Comparison of ENCODE assay signal across 9 mouse cellular contexts in the genomic region with DNA sequence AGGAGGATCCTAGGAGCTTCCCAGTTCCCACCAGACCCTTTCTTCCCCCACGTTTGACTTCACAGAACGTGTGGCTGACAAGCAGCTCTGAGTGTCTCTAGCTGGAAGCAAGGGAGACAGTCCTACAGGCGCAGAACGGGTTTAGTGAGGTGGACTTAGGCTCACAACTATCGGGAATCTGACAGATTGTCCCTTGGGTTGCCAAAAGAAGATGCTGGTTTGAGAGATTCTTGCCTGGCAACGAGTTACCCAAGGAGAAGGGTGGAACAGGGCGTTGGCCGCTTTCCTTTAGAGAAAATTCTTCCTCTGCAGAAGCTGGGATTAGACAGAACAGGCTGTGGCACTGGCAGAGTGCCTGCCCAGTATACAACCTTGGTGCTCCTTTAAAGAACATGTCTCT. TPM values are rescaled to one million over a fixed set of nuclear protein-coding genes. Genes with fewer than 3 reads are reported as not detected.
DNase-seq lines count a peak whose midpoint lies in the region; ATAC-seq and TF ChIP-seq lines count a peak whose summit lies in the region.
"Had no signal": no experiment of that assay in that cellular context is flagged by ENCODE, and none has a peak within 500 bp of the region (broad histone marks: within the 10 kb centered on the region; RNA-seq: fewer than 3 reads in every experiment).

No protein-coding gene starts in this region.

- 39% methylated on average over 8 of the region's 8 CpGs for WGBS in intestine, embryonic 14.5 days

- H3K4me2 ChIP-seq in intestine, embryonic 14.5 days (ENCODE audit: low read length): peak overlapping the region; percentile 84; the same call in 1 of the 2 replicates

- no peak for TF ChIP-seq POLR2A in cortical plate, adult 2 months (IDR thresholded peaks at IDR 0.05; ENCODE audit: extremely low read depth, insufficient read depth, low read length)

- H3K9me3 ChIP-seq in intestine, embryonic 14.5 days (ENCODE audit: control insufficient read depth, low read length): no peaks in the 10 kb centered on the region

- peak overlapping the region; percentile 82 for H3K27ac ChIP-seq in cortical plate, adult 2 months (ENCODE audit: insufficient read depth, low read length)
- H3K27ac ChIP-seq in intestine, embryonic 14.5 days (ENCODE audit: low read depth): no peak overlapping the region

- DNase-seq in layer of hippocampus, postnatal 14 days (ENCODE audit: low spot score in 2 of 2): peak; percentile 43 to 48
- no peak for DNase-seq in layer of hippocampus, adult 9-11 months
- DNase-seq in intestine, embryonic 14.5 days (ENCODE audit: low spot score): no peak
- peak; percentile 65 to 84 for DNase-seq in right cerebral cortex, postnatal 10 days (ENCODE audit: low spot score in 2 of 2)
- DNase-seq in adrenal gland, adult 8-10 months: no peak
- no peak for DNase-seq in gastrocnemius, adult 8-10 months (ENCODE audit: low spot score in 2 of 2)

- H3K4me1 ChIP-seq in cortical plate, adult 2 months (ENCODE audit: control insufficient read depth, insufficient read depth, low read length): peaks cover 8% of the 10 kb centered on the region
- H3K4me1 ChIP-seq in intestine, embryonic 14.5 days (replicated peaks; ENCODE audit: control insufficient read depth, insufficient read depth, low read length): peaks cover 9% of the 10 kb centered on the region; the same call in 1 of the 2 replicates

- no peaks in the 10 kb centered on the region for H3K36me3 ChIP-seq in intestine, embryonic 14.5 days (ENCODE audit: control insufficient read depth, insufficient read depth, low read length)

- no peak for ATAC-seq in intestine, embryonic 14.5 days (replicated peaks; ENCODE audit: low FRiP score, low TSS enrichment, low read depth)
- ATAC-seq in erythroid progenitor cell, adult 5-6 weeks (replicated peaks; ENCODE audit: low FRiP score, poor library complexity, severe bottlenecking): no peak

- peaks cover 42% of the 10 kb centered on the region for H3K27me3 ChIP-seq in intestine, embryonic 14.5 days (replicated peaks; ENCODE audit: control insufficient read depth, insufficient read depth, low read length)

- no peak overlapping the region; the same call in 1 of the 2 replicates for H3K4me3 ChIP-seq in cortical plate, adult 2 months (ENCODE audit: insufficient read depth, low read length)
- no peak overlapping the region for H3K4me3 ChIP-seq in intestine, embryonic 14.5 days (ENCODE audit: low read depth, low read length)

- H3K9ac ChIP-seq in intestine, embryonic 14.5 days (ENCODE audit: low read length): no peak overlapping the region

- TF ChIP-seq CTCF in cortical plate, adult 2 months (IDR thresholded peaks at IDR 0.05; ENCODE audit: extremely low read depth, insufficient read depth, low read length): no peak

RNA-seq across cellular contexts. Expression of a gene that starts 0.4 kb away (rescaled TPM):
- total RNA-seq in layer of hippocampus, postnatal 14 days (2021): 1 to 10 TPM; 1.9 to 2.1 TPM
- polyA plus RNA-seq in cortical plate, adult 2 months (2012; rRNA removed): 3.3 and 3.7 TPM in 2 replicates
- polyA plus RNA-seq in intestine, embryonic 14.5 days (2014; fragmentation: Nextera tagmentation; extraction: Ambion mirVana): 3.2 and 3.8 TPM in 2 replicates
- not detected in 2 replicates for total RNA-seq in erythroid progenitor cell, adult 5-6 weeks (2015; ENCODE audit: low replicate concordance)
- not detected in 2 replicates for total RNA-seq in erythroid progenitor cell, adult 5-6 weeks (2017; ENCODE audit: low replicate concordance)
- total RNA-seq in adrenal gland, adult 8-10 months (2022): 1 to 10 TPM in 1 of 4 experiments, under 1 TPM in 2, not detected in 1; 0.67 to 1.0 (median 0.94) TPM
- total RNA-seq in gastrocnemius, adult 8-10 months (2022): not detected
- polyA plus RNA-seq: large intestine, adult 2 months had no signal

RNA-seq across cellular contexts. Expression of a gene that starts 12.1 kb away (rescaled TPM):
- 100 to 1,000 TPM; 663 to 667 TPM for total RNA-seq in layer of hippocampus, postnatal 14 days (2021)
- polyA plus RNA-seq in cortical plate, adult 2 months (2012; rRNA removed): 198 and 220 TPM in 2 replicates
- polyA plus RNA-seq in intestine, embryonic 14.5 days (2014; fragmentation: Nextera tagmentation; extraction: Ambion mirVana): 2.1 and 2.4 TPM in 2 replicates
- total RNA-seq in erythroid progenitor cell, adult 5-6 weeks (2015; ENCODE audit: low replicate concordance): not detected in 2 replicates
- total RNA-seq in erythroid progenitor cell, adult 5-6 weeks (2017; ENCODE audit: low replicate concordance): not detected in 2 replicates
- 1 to 10 TPM in 3 of 4 experiments, under 1 TPM in 1; 0.99 to 3.5 (median 1.6) TPM for total RNA-seq in adrenal gland, adult 8-10 months (2022)
- total RNA-seq in gastrocnemius, adult 8-10 months (2022): under 1 TPM in 3 of 4 experiments, not detected in 1; 0.04 to 0.10 (median 0.07) TPM

RNA-seq across cellular contexts. Expression of a gene that starts 57.4 kb away (rescaled TPM):
- 10 to 100 TPM; 14.3 to 14.4 TPM for total RNA-seq in layer of hippocampus, postnatal 14 days (2021)
- 16.0 and 17.8 TPM in 2 replicates for polyA plus RNA-seq in cortical plate, adult 2 months (2012; rRNA removed)
- polyA plus RNA-seq in intestine, embryonic 14.5 days (2014; fragmentation: Nextera tagmentation; extraction: Ambion mirVana): 55.0 and 62.4 TPM in 2 replicates
- 4.3 and 5.0 TPM in 2 replicates for total RNA-seq in erythroid progenitor cell, adult 5-6 weeks (2015; ENCODE audit: low replicate concordance)
- total RNA-seq in erythroid progenitor cell, adult 5-6 weeks (2017; ENCODE audit: low replicate concordance): 12.6 and 13.6 TPM in 2 replicates
- 10 to 100 TPM; 14.3 to 16.5 (median 16.1) TPM for total RNA-seq in adrenal gland, adult 8-10 months (2022)
- total RNA-seq in gastrocnemius, adult 8-10 months (2022): 1 to 10 TPM; 2.0 to 2.9 (median 2.7) TPM

Comparison
In these comparisons a context has a peak if more than half of its experiments do, and no peak if none do; other contexts are left out.
1. DNase-seq: peak in layer of hippocampus, postnatal 14 days (2 of 2) and right cerebral cortex, postnatal 10 days (2 of 2); none in layer of hippocampus, adult 9-11 months (single experiment), intestine, embryonic 14.5 days (single experiment), adrenal gland, adult 8-10 months (single experiment) and gastrocnemius, adult 8-10 months (0 of 2).
2. RNA of a gene that starts 12.1 kb away (total RNA-seq): 663 to 667 TPM in layer of hippocampus, postnatal 14 days; 0.99 to 3.5 TPM in adrenal gland, adult 8-10 months, 0.04 to 0.10 TPM in gastrocnemius, adult 8-10 months and not detected in erythroid progenitor cell, adult 5-6 weeks; every median in the first group is over 100 times any median in the second.